Mouse (Mus musculus) MEL (cell line): ENCODE results near the gene Tmem184b.

Experiments
- CHD1 ChIP-seq: IDR thresholded peaks from 2 replicates; pipeline ENCODE4 v1.6.1; 2012; ENCODE audit warnings: low read depth, mild to moderate bottlenecking, inconsistent platforms, low read length, improper control_type of control experiment
- CTCF ChIP-seq, 3 experiments: IDR thresholded peaks in 2 of 3; conservative IDR thresholded peaks in 1 of 3; 2 replicates each; pipeline ENCODE4 v1.5.1; 2011 to 2012; ENCODE audit warnings: low read length in 3 of 3, low read depth in 2 of 3, mild to moderate bottlenecking in 2 of 3, improper control_type of control experiment in 1 of 3, inconsistent platforms in 1 of 3, mixed read lengths in 1 of 3, moderate library complexity in 1 of 3; ENCODE audit not compliant: control insufficient read depth in 1 of 3, insufficient read depth in 1 of 3, poor library complexity in 1 of 3, severe bottlenecking in 1 of 3
- GABPA ChIP-seq: IDR thresholded peaks from 2 replicates; pipeline ENCODE4 v1.6.1; 2012; ENCODE audit warnings: low read depth, mild to moderate bottlenecking, inconsistent platforms, low read length, improper control_type of control experiment, moderate library complexity
- HCFC1 ChIP-seq: IDR thresholded peaks from 2 replicates; pipeline ENCODE4 v1.6.1; 2012; ENCODE audit warnings: low read depth, mild to moderate bottlenecking, inconsistent platforms, low read length, improper control_type of control experiment, moderate library complexity
- MAFK ChIP-seq: IDR thresholded peaks from 2 replicates; pipeline ENCODE4 v1.6.1; 2011; ENCODE audit warnings: low read depth, mild to moderate bottlenecking, low read length, improper control_type of control experiment, borderline replicate concordance
- MYC ChIP-seq: IDR thresholded peaks from 2 replicates; pipeline ENCODE4 v1.6.1; 2011; ENCODE audit warnings: low read depth, mild to moderate bottlenecking, low read length, improper control_type of control experiment, moderate library complexity
- POLR2A ChIP-seq, 2 experiments: IDR thresholded peaks; 2 replicates each; pipeline ENCODE4 v1.6.1; 2011 to 2012; ENCODE audit warnings: low read length in 2 of 2, mild to moderate bottlenecking in 2 of 2, control low read depth in 1 of 2, improper control_type of control experiment in 1 of 2, low read depth in 1 of 2, moderate library complexity in 1 of 2; ENCODE audit not compliant: control insufficient read depth in 1 of 2, insufficient read depth in 1 of 2, poor library complexity in 1 of 2
- RAD21 ChIP-seq: IDR thresholded peaks from 2 replicates; pipeline ENCODE4 v1.6.1; 2011; ENCODE audit warnings: mild to moderate bottlenecking, low read depth, low read length, improper control_type of control experiment
- TAL1 ChIP-seq: IDR thresholded peaks from 2 replicates; pipeline ENCODE4 v1.6.1; 2012; ENCODE audit warnings: mild to moderate bottlenecking, inconsistent platforms, low read length, moderate library complexity, mixed read lengths
- TBP ChIP-seq: IDR thresholded peaks from 2 replicates; pipeline ENCODE4 v1.8.0; 2011; ENCODE audit warnings: low read depth, low read length, improper control_type of control experiment
- ZC3H11A ChIP-seq: IDR thresholded peaks from 2 replicates; pipeline ENCODE4 v1.6.1; 2012; ENCODE audit warnings: low read depth, mild to moderate bottlenecking, inconsistent platforms, low read length, improper control_type of control experiment
- ZNF384 ChIP-seq: IDR thresholded peaks from 2 replicates; pipeline ENCODE4 v1.6.1; 2012; ENCODE audit warnings: low read depth, mild to moderate bottlenecking, inconsistent platforms, low read length, improper control_type of control experiment

GRCm38 (mm10) chr15:79377681-79378080, 25.7 kb downstream of the Tmem184b start:
- no peak for TF ChIP-seq CTCF (IDR thresholded peaks at IDR 0.05 in 2 of 3, conservative IDR thresholded peaks at IDR 0.05 in 1 of 3; ENCODE audit: control insufficient read depth in 1 of 3, insufficient read depth in 1 of 3, low read depth in 2 of 3, low read length in 3 of 3, poor library complexity in 1 of 3, severe bottlenecking in 1 of 3)
- no peak for TF ChIP-seq CHD1
- no peak for TF ChIP-seq POLR2A (IDR thresholded peaks at IDR 0.05; ENCODE audit: control insufficient read depth in 1 of 2, insufficient read depth in 1 of 2, low read depth in 1 of 2, low read length in 2 of 2, poor library complexity in 1 of 2)
- no peak for TF ChIP-seq GABPA
- TF ChIP-seq ZNF384, result no peak
- TF ChIP-seq MYC, result no peak
- TF ChIP-seq TAL1, result no peak
- TF ChIP-seq MAFK, result no peak
- no peak for TF ChIP-seq ZC3H11A
- no peak for TF ChIP-seq RAD21
- no peak for TF ChIP-seq HCFC1
- no peak for TF ChIP-seq TBP
